In the genomic region with DNA sequence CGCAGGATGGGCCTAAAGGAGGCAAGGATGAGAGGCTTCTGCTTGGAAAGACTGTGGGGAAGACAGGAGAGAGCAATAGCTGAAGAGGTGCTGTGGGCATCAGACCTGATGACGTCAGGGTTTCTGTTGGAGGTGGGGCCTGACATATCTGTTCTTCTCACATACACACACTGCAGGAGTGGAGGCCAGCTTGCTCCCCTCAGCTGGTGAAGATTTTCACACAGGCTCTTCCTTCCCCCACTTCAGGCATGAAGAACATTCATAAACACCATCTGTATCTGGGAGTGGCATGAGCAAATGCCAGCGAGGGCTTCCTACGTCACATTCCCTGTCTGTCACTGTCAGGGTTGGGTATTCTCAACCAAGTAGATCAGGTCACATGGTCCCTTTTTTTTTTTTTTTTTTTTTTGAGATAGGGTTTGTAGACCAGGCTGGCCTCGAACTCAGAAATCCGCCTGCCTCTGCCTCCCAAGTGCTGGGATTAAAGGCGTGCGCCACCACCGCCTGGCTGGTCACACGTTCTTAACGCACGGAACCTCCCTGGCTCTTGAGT, we compare ENCODE assay signal across 19 mouse cellular contexts. TPM values are rescaled to one million over a fixed set of nuclear protein-coding genes. Genes with fewer than 3 reads are reported as not detected.
A peak's percentile ranks its signal among the peaks of the same experiment; 100 is the strongest.
DNase-seq lines count a peak whose midpoint lies in the region; ATAC-seq and TF ChIP-seq lines count a peak whose summit lies in the region.
"Had no signal": no experiment of that assay in that cellular context is flagged by ENCODE, and none has a peak within 500 bp of the region (broad histone marks: within the 10 kb centered on the region; RNA-seq: fewer than 3 reads in every experiment).

No protein-coding gene starts in this region.

- no peaks in the 10 kb centered on the region for H3K9me3 ChIP-seq in erythroblast, embryonic 14.5 days (ENCODE audit: control insufficient read depth, low read length)
- no peaks in the 10 kb centered on the region for H3K9me3 ChIP-seq in liver, postnatal 0 days (ENCODE audit: low read length)
- no peaks in the 10 kb centered on the region for H3K9me3 ChIP-seq in neural tube, embryonic 15.5 days (replicated peaks)
- H3K9me3 ChIP-seq: hindbrain, embryonic 15.5 days; midbrain, embryonic 12.5 days had no signal

- 79% methylated on average over 12 of the region's 12 CpGs for WGBS in liver, postnatal 0 days (ENCODE audit: insufficient replicate concordance)
- 95% methylated on average over 12 of the region's 12 CpGs for WGBS in neural tube, embryonic 15.5 days

- H3K27ac ChIP-seq in layer of hippocampus, adult 2 months = peak overlapping the region; percentile 57; the same call in 1 of the 2 replicates
- H3K27ac ChIP-seq in liver, postnatal 0 days (ENCODE audit: low read depth) = peak overlapping the region; percentile 61
- no peak overlapping the region for H3K27ac ChIP-seq in neural tube, embryonic 15.5 days (replicated peaks)
- H3K27ac ChIP-seq: hindbrain, embryonic 15.5 days; midbrain, embryonic 12.5 days had no signal

- no peak overlapping the region for H3K4me2 ChIP-seq in liver, postnatal 0 days (ENCODE audit: low read depth, low read length)
- H3K4me2 ChIP-seq in neural tube, embryonic 15.5 days = no peak overlapping the region
- H3K4me2 ChIP-seq: hindbrain, embryonic 15.5 days; midbrain, embryonic 12.5 days had no signal

- peak; percentile 42 for DNase-seq in cerebellum, adult 11-12 months
- DNase-seq in cerebellum, postnatal 4 days (ENCODE audit: low spot score in 2 of 2) = no peak
- DNase-seq in layer of hippocampus, adult 2 months (ENCODE audit: low spot score in 2 of 2) = no peak
- no peak for DNase-seq in layer of hippocampus, postnatal 25 days (ENCODE audit: extremely low spot score in 1 of 2, low spot score in 1 of 2)
- DNase-seq in liver, postnatal 0 days = peak; percentile 59
- no peak for DNase-seq in adrenal gland, adult 8-10 months
- DNase-seq: heart, adult 11 months; kidney, adult 11 months; kidney, postnatal 36 days; left cerebral cortex, postnatal 4 days; thymus, postnatal 36 days had no signal

- ATAC-seq in liver, postnatal 0 days = peak; percentile 89
- ATAC-seq in neural tube, embryonic 15.5 days (ENCODE audit: low FRiP score) = no peak
- ATAC-seq: Patski had no signal

- peaks cover 84% of the 10 kb centered on the region for H3K4me1 ChIP-seq in erythroblast, embryonic 14.5 days (ENCODE audit: control insufficient read depth)
- peaks cover 9% of the 10 kb centered on the region for H3K4me1 ChIP-seq in liver, postnatal 0 days (ENCODE audit: insufficient read depth)
- no peaks in the 10 kb centered on the region for H3K4me1 ChIP-seq in neural tube, embryonic 15.5 days
- H3K4me1 ChIP-seq: hindbrain, embryonic 15.5 days; midbrain, embryonic 12.5 days had no signal

- H3K4me3 ChIP-seq in layer of hippocampus, adult 2 months = no peak overlapping the region
- H3K4me3 ChIP-seq in erythroblast, embryonic 14.5 days (replicated peaks) = peak overlapping the region; percentile 10
- no peak overlapping the region for H3K4me3 ChIP-seq in liver, postnatal 0 days (ENCODE audit: low read depth, low read length)
- no peak overlapping the region for H3K4me3 ChIP-seq in neural tube, embryonic 15.5 days (replicated peaks)
- H3K4me3 ChIP-seq: hindbrain, embryonic 15.5 days; midbrain, embryonic 12.5 days had no signal

- H3K9ac ChIP-seq in liver, postnatal 0 days (replicated peaks) = no peak overlapping the region
- H3K9ac ChIP-seq in neural tube, embryonic 15.5 days (replicated peaks) = no peak overlapping the region
- H3K9ac ChIP-seq: hindbrain, embryonic 15.5 days; midbrain, embryonic 12.5 days had no signal

- TF ChIP-seq EP300 in liver, postnatal 0 days (IDR thresholded peaks at IDR 0.05; ENCODE audit: low read depth) = no peak; the same call in 1 of the 2 replicates

- no peaks in the 10 kb centered on the region for H3K27me3 ChIP-seq in erythroblast, embryonic 14.5 days (ENCODE audit: control insufficient read depth)
- no peaks in the 10 kb centered on the region for H3K27me3 ChIP-seq in liver, postnatal 0 days (ENCODE audit: insufficient read depth, low read length)
- H3K27me3 ChIP-seq in neural tube, embryonic 15.5 days (replicated peaks) = no peaks in the 10 kb centered on the region
- H3K27me3 ChIP-seq: CH12.LX; hindbrain, embryonic 15.5 days; midbrain, embryonic 12.5 days; Patski had no signal

- no peak for TF ChIP-seq CTCF in layer of hippocampus, adult 2 months (conservative IDR thresholded peaks at IDR 0.05)
- TF ChIP-seq CTCF in liver, postnatal 0 days (IDR thresholded peaks at IDR 0.05; ENCODE audit: low read depth) = no peak

- peaks cover 99% of the 10 kb centered on the region for H3K36me3 ChIP-seq in erythroblast, embryonic 14.5 days (ENCODE audit: control insufficient read depth)
- H3K36me3 ChIP-seq in liver, postnatal 0 days (replicated peaks; ENCODE audit: insufficient read depth, low read length) = peaks cover 78% of the 10 kb centered on the region
- peaks cover 40% of the 10 kb centered on the region for H3K36me3 ChIP-seq in neural tube, embryonic 15.5 days

RNA-seq across cellular contexts. Expression of gene Ptdss2, which starts 23.9 kb away (rescaled TPM):
- total RNA-seq in layer of hippocampus, adult 2 months (2021) = 10 to 100 TPM; 50.8 to 64.4 TPM
- total RNA-seq in layer of hippocampus, postnatal 25 days (2021) = 10 to 100 TPM; 58.7 to 61.1 TPM
- 148 and 156 TPM in 2 replicates for polyA plus RNA-seq in erythroblast, embryonic 14.5 days (2012)
- polyA plus RNA-seq in liver, postnatal 0 days (2015; fragmentation: Nextera tagmentation; extraction: Ambion mirVana) = 57.9 and 71.0 TPM in 2 replicates
- 10 to 100 TPM; 36.4 to 46.7 (median 43.0) TPM for total RNA-seq in adrenal gland, adult 8-10 months (2022)
- polyA plus RNA-seq in neural tube, embryonic 15.5 days (2015; fragmentation: Nextera tagmentation; extraction: Ambion mirVana) = 83.2 and 86.7 TPM in 2 replicates

RNA-seq across cellular contexts. Expression of gene Rnh1, which starts 26.5 kb away (rescaled TPM):
- total RNA-seq in layer of hippocampus, adult 2 months (2021) = 10 to 100 TPM; 40.6 to 42.3 TPM
- total RNA-seq in layer of hippocampus, postnatal 25 days (2021) = 10 to 100 TPM; 32.5 to 36.5 TPM
- 0.48 and 1.5 TPM in 2 replicates for polyA plus RNA-seq in erythroblast, embryonic 14.5 days (2012)
- 55.2 and 55.7 TPM in 2 replicates for polyA plus RNA-seq in liver, postnatal 0 days (2015; fragmentation: Nextera tagmentation; extraction: Ambion mirVana)
- total RNA-seq in adrenal gland, adult 8-10 months (2022) = 100 to 1,000 TPM; 339 to 382 (median 360) TPM
- polyA plus RNA-seq in neural tube, embryonic 15.5 days (2015; fragmentation: Nextera tagmentation; extraction: Ambion mirVana) = 50.0 and 69.8 TPM in 2 replicates

RNA-seq across cellular contexts. Expression of gene Ano9, which starts 28.5 kb away (rescaled TPM):
- not detected for total RNA-seq in layer of hippocampus, adult 2 months (2021)
- not detected for total RNA-seq in layer of hippocampus, postnatal 25 days (2021)
- polyA plus RNA-seq in erythroblast, embryonic 14.5 days (2012) = not detected in 2 replicates
- 1.4 and 1.8 TPM in 2 replicates for polyA plus RNA-seq in liver, postnatal 0 days (2015; fragmentation: Nextera tagmentation; extraction: Ambion mirVana)
- total RNA-seq in adrenal gland, adult 8-10 months (2022) = under 1 TPM in 1 of 4 experiments, not detected in 3; 0.21 TPM
- polyA plus RNA-seq in neural tube, embryonic 15.5 days (2015; fragmentation: Nextera tagmentation; extraction: Ambion mirVana) = 0.60 and 1.4 TPM in 2 replicates
- total RNA-seq: layer of hippocampus, postnatal 14 days; left cerebral cortex, postnatal 4 days; neutrophil, adult 5-6 weeks had no signal
- polyA plus RNA-seq: midbrain, embryonic 12.5 days had no signal

RNA-seq across cellular contexts. Expression of gene Sigirr, which starts 45.7 kb away (rescaled TPM):
- 1 to 10 TPM; 2.1 to 2.5 TPM for total RNA-seq in layer of hippocampus, adult 2 months (2021)
- total RNA-seq in layer of hippocampus, postnatal 25 days (2021) = 1 to 10 TPM; 1.9 to 3.2 TPM
- 0.16 and 0.19 TPM in 2 replicates for polyA plus RNA-seq in erythroblast, embryonic 14.5 days (2012)
- polyA plus RNA-seq in liver, postnatal 0 days (2015; fragmentation: Nextera tagmentation; extraction: Ambion mirVana) = 18.0 and 20.1 TPM in 2 replicates
- total RNA-seq in adrenal gland, adult 8-10 months (2022) = 1 to 10 TPM; 4.2 to 5.8 (median 4.8) TPM
- polyA plus RNA-seq in neural tube, embryonic 15.5 days (2015; fragmentation: Nextera tagmentation; extraction: Ambion mirVana) = 3.3 and 7.8 TPM in 2 replicates

RNA-seq across cellular contexts. Expression of gene Hras, which starts 47.7 kb away (rescaled TPM):
- total RNA-seq in layer of hippocampus, adult 2 months (2021) = 100 to 1,000 TPM; 200 to 222 TPM
- total RNA-seq in layer of hippocampus, postnatal 25 days (2021) = 100 to 1,000 TPM; 193 to 235 TPM
- 34.0 and 43.9 TPM in 2 replicates for polyA plus RNA-seq in erythroblast, embryonic 14.5 days (2012)
- 44.0 and 46.2 TPM in 2 replicates for polyA plus RNA-seq in liver, postnatal 0 days (2015; fragmentation: Nextera tagmentation; extraction: Ambion mirVana)
- 100 to 1,000 TPM in 1 of 4 experiments, 10 to 100 TPM in 3; 80.0 to 105 (median 92.6) TPM for total RNA-seq in adrenal gland, adult 8-10 months (2022)
- 166 and 188 TPM in 2 replicates for polyA plus RNA-seq in neural tube, embryonic 15.5 days (2015; fragmentation: Nextera tagmentation; extraction: Ambion mirVana)

Comparison
In these comparisons a context has a peak if more than half of its experiments do, and no peak if none do; other contexts are left out.
1. DNase-seq: peak in cerebellum, adult 11-12 months (single experiment) and liver, postnatal 0 days (single experiment); none in cerebellum, postnatal 4 days (0 of 2), layer of hippocampus, adult 2 months (0 of 2), layer of hippocampus, postnatal 25 days (0 of 2) and adrenal gland, adult 8-10 months (single experiment).
2. RNA of gene Rnh1, which starts 26.5 kb away (total RNA-seq): 339 to 382 TPM in adrenal gland, adult 8-10 months; 40.6 to 42.3 TPM in layer of hippocampus, adult 2 months and 32.5 to 36.5 TPM in layer of hippocampus, postnatal 25 days; every median in the first group is over 4 times any median in the second.